Comparison of ENCODE assay signal across 26 mouse cellular contexts in the genomic region with DNA sequence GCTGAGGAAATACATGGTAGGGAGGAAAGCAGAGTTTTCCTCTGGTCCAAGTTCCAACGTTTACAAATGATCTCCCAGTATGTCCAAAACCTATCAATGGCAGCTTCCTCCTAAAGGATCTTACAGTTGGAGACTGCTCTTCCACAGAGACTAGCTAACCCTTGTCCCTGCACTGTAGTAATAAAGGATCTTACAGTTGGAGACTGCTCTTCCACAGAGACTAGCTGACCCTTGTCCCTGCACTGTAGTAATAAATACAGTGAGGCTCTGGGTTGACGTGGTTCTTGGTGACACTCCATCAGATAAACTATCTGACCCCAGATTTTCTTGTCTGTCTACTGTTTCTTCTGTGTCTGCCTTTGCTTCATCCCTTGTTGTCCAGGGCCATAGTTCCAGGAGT. TPM values are rescaled to one million over a fixed set of nuclear protein-coding genes. Genes with fewer than 3 reads are reported as not detected.
DNase-seq lines count a peak whose midpoint lies in the region; ATAC-seq and TF ChIP-seq lines count a peak whose summit lies in the region.
"Had no signal": no experiment of that assay in that cellular context is flagged by ENCODE, and none has a peak within 500 bp of the region (broad histone marks: within the 10 kb centered on the region; RNA-seq: fewer than 3 reads in every experiment).

No protein-coding gene starts in this region.

- H3K9ac ChIP-seq in limb, embryonic 11.5 days (ENCODE audit: low read length): no peak overlapping the region
- H3K9ac ChIP-seq in intestine, embryonic 15.5 days: no peak overlapping the region
- no peak overlapping the region for H3K9ac ChIP-seq in intestine, embryonic 16.5 days (ENCODE audit: low read depth, low read length)
- no peak overlapping the region for H3K9ac ChIP-seq in intestine, postnatal 0 days (ENCODE audit: low read depth, low read length)

- no peaks in the 10 kb centered on the region for H3K9me3 ChIP-seq in limb, embryonic 11.5 days (ENCODE audit: control insufficient read depth, low read length)
- no peaks in the 10 kb centered on the region for H3K9me3 ChIP-seq in limb, embryonic 10.5 days (replicated peaks)
- H3K9me3 ChIP-seq in intestine, embryonic 15.5 days: no peaks in the 10 kb centered on the region
- no peaks in the 10 kb centered on the region for H3K9me3 ChIP-seq in intestine, embryonic 16.5 days (ENCODE audit: control insufficient read depth, low read length)
- H3K9me3 ChIP-seq in intestine, postnatal 0 days (ENCODE audit: control insufficient read depth): no peaks in the 10 kb centered on the region
- H3K9me3 ChIP-seq: G1E had no signal

- no peaks in the 10 kb centered on the region for H3K27me3 ChIP-seq in limb, embryonic 11.5 days (ENCODE audit: control insufficient read depth, insufficient read depth, low read length)
- H3K27me3 ChIP-seq in limb, embryonic 10.5 days (ENCODE audit: low read depth, poor library complexity, severe bottlenecking): no peaks in the 10 kb centered on the region
- H3K27me3 ChIP-seq in intestine, embryonic 15.5 days (replicated peaks): no peaks in the 10 kb centered on the region
- H3K27me3 ChIP-seq in intestine, embryonic 16.5 days (replicated peaks; ENCODE audit: control insufficient read depth, insufficient read depth, low read length): no peaks in the 10 kb centered on the region
- no peaks in the 10 kb centered on the region for H3K27me3 ChIP-seq in intestine, postnatal 0 days (replicated peaks; ENCODE audit: control insufficient read depth, insufficient read depth, low read length)
- H3K27me3 ChIP-seq: CH12.LX had no signal

- 62% methylated on average over 2 of the region's 2 CpGs for WGBS in limb, embryonic 11.5 days
- WGBS in limb, embryonic 10.5 days: 65% methylated on average over 2 of the region's 2 CpGs
- 47% methylated on average over 2 of the region's 2 CpGs for WGBS in intestine, embryonic 15.5 days
- 42% methylated on average over 2 of the region's 2 CpGs for WGBS in intestine, embryonic 16.5 days
- WGBS in intestine, postnatal 0 days: 24% methylated on average over 2 of the region's 2 CpGs

- no peaks in the 10 kb centered on the region for H3K4me1 ChIP-seq in limb, embryonic 11.5 days (ENCODE audit: control insufficient read depth, insufficient read depth, low read length)
- no peaks in the 10 kb centered on the region for H3K4me1 ChIP-seq in limb, embryonic 10.5 days
- no peaks in the 10 kb centered on the region for H3K4me1 ChIP-seq in intestine, embryonic 15.5 days (replicated peaks)
- no peaks in the 10 kb centered on the region for H3K4me1 ChIP-seq in intestine, embryonic 16.5 days (ENCODE audit: control insufficient read depth, insufficient read depth, low read length)
- no peaks in the 10 kb centered on the region for H3K4me1 ChIP-seq in intestine, postnatal 0 days (replicated peaks; ENCODE audit: control insufficient read depth, insufficient read depth, low read length)

- ATAC-seq in limb, embryonic 11.5 days (ENCODE audit: insufficient number of reproducible peaks, low FRiP score, low TSS enrichment, low read depth): no peak
- ATAC-seq in intestine, embryonic 15.5 days: 0 out of 2 replicates have a peak, but pooled peaks have one; percentile 55
- ATAC-seq in intestine, embryonic 16.5 days: peak; percentile 82
- peak; percentile 79 for ATAC-seq in intestine, postnatal 0 days
- ATAC-seq: activated CD4-positive, CD25-positive, alpha-beta regulatory T cell, adult 4 months; CD4-positive, CD25-positive, alpha-beta regulatory T cell, adult 4 months; Patski had no signal

- H3K36me3 ChIP-seq in limb, embryonic 11.5 days (ENCODE audit: control insufficient read depth, insufficient read depth, low read length): no peaks in the 10 kb centered on the region
- H3K36me3 ChIP-seq in limb, embryonic 10.5 days: no peaks in the 10 kb centered on the region
- no peaks in the 10 kb centered on the region for H3K36me3 ChIP-seq in intestine, embryonic 15.5 days
- H3K36me3 ChIP-seq in intestine, embryonic 16.5 days (ENCODE audit: control insufficient read depth, insufficient read depth, low read length): no peaks in the 10 kb centered on the region
- no peaks in the 10 kb centered on the region for H3K36me3 ChIP-seq in intestine, postnatal 0 days (ENCODE audit: control insufficient read depth, insufficient read depth)
- H3K36me3 ChIP-seq: G1E had no signal

- intact Hi-C loops in heart, postnatal 10 days (cut with DNase I): loop anchor here (5.0 kb wide), 1 partner anchor 721 kb away; no protein-coding TSS in a partner anchor

- peak; percentile 14 for DNase-seq in limb, embryonic 11.5 days (ENCODE audit: low spot score)
- no peak for DNase-seq in limb, embryonic 10.5 days (ENCODE audit: low spot score)
- DNase-seq in adrenal gland, postnatal 4 days (ENCODE audit: low spot score in 2 of 2): no peak
- no peak for DNase-seq in heart, postnatal 10 days
- DNase-seq in adrenal gland, adult 8-10 months: no peak
- DNase-seq: adrenal gland, adult 2 months; adrenal gland, postnatal 10 days; adrenal gland, postnatal 14 days; adrenal gland, postnatal 25 days; adrenal gland, postnatal 36 days; B cell, adult 2 months; cerebellum, adult 11 months; cerebellum, adult 11-12 months; cerebellum, adult 18-20 months; cerebellum, adult 2 months had no signal

- no peak overlapping the region for H3K4me2 ChIP-seq in limb, embryonic 11.5 days (ENCODE audit: low read depth, severe bottlenecking)
- no peak overlapping the region for H3K4me2 ChIP-seq in intestine, embryonic 15.5 days (replicated peaks)
- no peak overlapping the region for H3K4me2 ChIP-seq in intestine, embryonic 16.5 days (ENCODE audit: low read depth, low read length)
- no peak overlapping the region for H3K4me2 ChIP-seq in intestine, postnatal 0 days (replicated peaks; ENCODE audit: low read depth)

- no peak overlapping the region for H3K27ac ChIP-seq in limb, embryonic 11.5 days (replicated peaks; ENCODE audit: low read depth, low read length)
- H3K27ac ChIP-seq in limb, embryonic 10.5 days: no peak overlapping the region
- H3K27ac ChIP-seq in intestine, embryonic 15.5 days: no peak overlapping the region
- H3K27ac ChIP-seq in intestine, embryonic 16.5 days (ENCODE audit: low read length): no peak overlapping the region
- peak overlapping the region; percentile 41; the same call in 1 of the 2 replicates for H3K27ac ChIP-seq in intestine, postnatal 0 days (ENCODE audit: low read depth, low read length)

- H3K4me3 ChIP-seq in limb, embryonic 11.5 days (ENCODE audit: low read depth, low read length): no peak overlapping the region
- H3K4me3 ChIP-seq in limb, embryonic 10.5 days: no peak overlapping the region
- H3K4me3 ChIP-seq in intestine, embryonic 15.5 days (replicated peaks): no peak overlapping the region
- no peak overlapping the region for H3K4me3 ChIP-seq in intestine, embryonic 16.5 days (ENCODE audit: low read length)
- H3K4me3 ChIP-seq in intestine, postnatal 0 days (ENCODE audit: low read depth, low read length): no peak overlapping the region

- no peak for TF ChIP-seq CTCF in intestine, postnatal 0 days (IDR thresholded peaks at IDR 0.05; ENCODE audit: low read depth)

RNA-seq across cellular contexts. Expression of gene Sdhaf3, which starts 15.0 kb away (rescaled TPM):
- 7.2 and 7.4 TPM in 2 replicates for polyA plus RNA-seq in limb, embryonic 11.5 days (2014; fragmentation: Nextera tagmentation; extraction: Ambion mirVana)
- 6.7 and 6.8 TPM in 2 replicates for polyA plus RNA-seq in limb, embryonic 10.5 days (2016; fragmentation: Nextera tagmentation; extraction: Ambion mirVana)
- polyA plus RNA-seq in intestine, embryonic 15.5 days (2015; fragmentation: Nextera tagmentation; extraction: Ambion mirVana): 5.8 and 6.1 TPM in 2 replicates
- 5.4 and 6.0 TPM in 2 replicates for polyA plus RNA-seq in intestine, embryonic 16.5 days (2015; fragmentation: Nextera tagmentation; extraction: Ambion mirVana)
- polyA plus RNA-seq in intestine, postnatal 0 days (2015; fragmentation: Nextera tagmentation; extraction: Ambion mirVana): 5.2 and 5.5 TPM in 2 replicates
- 1 to 10 TPM; 5.1 to 5.9 TPM for total RNA-seq in adrenal gland, postnatal 4 days (2021)
- total RNA-seq in heart, postnatal 10 days (2021): 1 to 10 TPM; 3.8 to 4.0 TPM
- total RNA-seq in adrenal gland, adult 8-10 months (2022): 1 to 10 TPM; 4.4 to 6.2 (median 5.3) TPM

RNA-seq across cellular contexts. Expression of gene Dlx5, which starts 59.0 kb away (rescaled TPM):
- polyA plus RNA-seq in limb, embryonic 11.5 days (2014; fragmentation: Nextera tagmentation; extraction: Ambion mirVana): 15.5 and 16.3 TPM in 2 replicates
- polyA plus RNA-seq in limb, embryonic 10.5 days (2016; fragmentation: Nextera tagmentation; extraction: Ambion mirVana): 9.3 and 10.8 TPM in 2 replicates
- 1.5 and 2.1 TPM in 2 replicates for polyA plus RNA-seq in intestine, embryonic 15.5 days (2015; fragmentation: Nextera tagmentation; extraction: Ambion mirVana)
- 1.5 and 1.7 TPM in 2 replicates for polyA plus RNA-seq in intestine, embryonic 16.5 days (2015; fragmentation: Nextera tagmentation; extraction: Ambion mirVana)
- 0.27 and 0.33 TPM in 2 replicates for polyA plus RNA-seq in intestine, postnatal 0 days (2015; fragmentation: Nextera tagmentation; extraction: Ambion mirVana)
- 1 to 10 TPM in 1 of 2 experiments, under 1 TPM in 1; 0.31 to 1.2 TPM for total RNA-seq in adrenal gland, postnatal 4 days (2021)
- total RNA-seq in heart, postnatal 10 days (2021): under 1 TPM; 0.25 to 0.45 TPM
- total RNA-seq in adrenal gland, adult 8-10 months (2022): under 1 TPM in 3 of 4 experiments, not detected in 1; 0.21 to 0.48 (median 0.34) TPM
- total RNA-seq: adrenal gland, postnatal 25 days; CH12.LX; ES-E14; G1E; MEL had no signal
- polyA plus RNA-seq: activated CD4-positive, CD25-positive, alpha-beta regulatory T cell, adult 4 months; C2C12; CD4-positive, CD25-positive, alpha-beta regulatory T cell, adult 4 months; cerebellum, adult 2 months; G1E had no signal
